Mouse (Mus musculus): Measurements from ENCODE around the gene Dock3. TPM values are rescaled to one million over a fixed set of nuclear protein-coding genes. Genes with fewer than 3 reads are reported as not detected.

Gene Dock3
- total RNA-seq, 2 experiments from 2014 or later = 188 to 213 TPM

- no peak for DNase-seq (ENCODE audit: low spot score in 2 of 2)
- intact Hi-C loops (cut with DNase I) = no loop called here
Measured at GRCm38 (mm10) chr9:106879471-106879870, 352.2 kb downstream of the Dock3 start.

GRCm38 (mm10) chr9:106876666-106877065, 355.0 kb downstream of the Dock3 start:
- no peak for DNase-seq (ENCODE audit: low spot score in 2 of 2)
- intact Hi-C loops (cut with DNase I) = no loop called here

- intact Hi-C loops (cut with DNase I) = loop anchor here (5.0 kb wide), 1 partner anchor 42 kb away; no protein-coding TSS in a partner anchor
- DNase-seq (ENCODE audit: low spot score in 2 of 2) = no peak
Measured at GRCm38 (mm10) chr9:106874216-106874615, 357.5 kb downstream of the Dock3 start.

GRCm38 (mm10) chr9:106858036-106858435, 373.7 kb downstream of the Dock3 start:
- no peak for DNase-seq (ENCODE audit: low spot score in 2 of 2)
- intact Hi-C loops (cut with DNase I) = no loop called here

- intact Hi-C loops (cut with DNase I) = no loop called here
- no peak for DNase-seq (ENCODE audit: low spot score in 2 of 2)
Measured at GRCm38 (mm10) chr9:106856664-106857063, 375.0 kb downstream of the Dock3 start.

Small RNA genes within 50 kb of the gene (microRNA-seq; reads per million reads assigned to microRNA genes)
- gene Gm22238 = 0 to 0.34 reads per million in 2 experiments

Other genes with a start within 250 kb of the Dock3 start
- gene Mapkapk3, start 58.0 kb upstream of the Dock3 start, total RNA-seq (2021) = 1 to 10 TPM; 2.2 to 4.5 TPM
- gene Cish, start 64.1 kb upstream of the Dock3 start, total RNA-seq (2021) = 1 to 10 TPM; 5.8 to 9.4 TPM
- gene Hemk1, start 106.4 kb upstream of the Dock3 start, total RNA-seq (2021) = 10 to 100 TPM; 17.2 to 18.2 TPM
- gene 6430571L13Rik, start 108.7 kb upstream of the Dock3 start, total RNA-seq (2021) = 1 to 10 TPM; 3.7 to 4.0 TPM
- gene Cacna2d2, start 167.7 kb upstream of the Dock3 start, total RNA-seq (2021) = 10 to 100 TPM; 25.4 to 40.2 TPM

All from left cerebral cortex, postnatal 25 days (tissue).